Mouse (Mus musculus): ENCODE measurements around the gene Traf5.

Gene Traf5

DNA sequence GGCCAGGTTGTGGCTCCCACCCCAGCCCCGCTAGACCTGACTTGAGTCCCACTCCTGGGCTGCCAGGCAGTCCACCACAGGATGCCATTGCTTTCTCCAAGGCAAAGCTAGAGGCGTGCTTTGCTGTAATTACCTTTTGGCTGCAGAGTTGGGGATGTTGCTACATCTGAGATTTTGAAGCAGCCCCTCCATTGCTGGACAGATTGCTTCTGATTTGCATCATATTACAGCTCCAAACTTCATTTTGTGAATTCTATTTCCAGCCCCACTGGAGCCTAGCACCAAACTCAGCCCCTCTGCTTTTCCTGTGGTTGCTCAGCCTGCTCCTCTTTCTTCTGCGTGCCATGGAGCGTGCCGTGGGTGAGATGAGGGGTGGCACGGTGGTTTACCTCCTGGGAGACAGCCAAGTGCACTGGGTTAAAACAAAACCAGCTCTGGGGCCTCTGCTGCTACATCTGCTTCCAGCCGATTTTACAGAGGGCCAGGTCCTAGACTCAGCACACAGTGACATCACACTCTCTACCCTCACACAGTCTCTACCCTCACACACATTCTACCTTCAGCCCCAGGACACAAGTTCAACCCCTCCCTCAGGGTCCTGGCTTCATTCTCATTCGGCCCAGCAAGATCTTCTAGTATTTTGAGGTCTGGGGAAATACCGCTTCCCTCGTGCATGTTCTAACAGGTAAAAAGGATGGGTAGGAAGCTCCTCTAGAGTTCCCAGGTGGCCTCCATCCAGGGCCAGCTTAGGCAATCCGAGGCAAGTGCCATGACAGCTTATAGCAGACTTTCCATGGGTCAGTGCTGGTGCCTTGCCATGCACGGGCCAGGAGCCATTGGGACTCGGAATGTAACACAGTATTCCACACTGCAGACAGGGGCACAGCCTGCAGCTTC lies 117.6 kb downstream of the Traf5 start:
- DNase-seq (ENCODE audit: low read depth, low spot score): no peak

DNA sequence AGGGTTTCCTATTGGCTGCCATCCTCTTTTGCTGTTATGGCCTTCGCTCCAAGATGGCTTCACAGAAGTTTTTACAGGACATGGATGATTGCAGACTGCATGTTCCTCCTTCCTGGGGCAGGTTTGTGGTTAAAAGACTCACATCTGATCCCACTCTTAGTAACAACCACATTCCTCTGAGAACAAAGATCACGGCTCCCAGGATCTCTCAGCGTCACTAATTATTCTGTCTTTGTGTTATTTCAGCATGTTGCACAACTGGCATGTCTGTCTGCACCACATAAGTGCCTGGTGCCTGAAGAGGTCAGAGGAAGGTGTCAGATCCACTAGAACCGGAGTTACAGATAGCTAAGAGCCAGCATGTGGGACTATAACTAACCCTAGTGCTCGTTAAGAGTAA lies 122.4 kb downstream of the Traf5 start:
- no peak for DNase-seq (ENCODE audit: low read depth, low spot score)

DNA sequence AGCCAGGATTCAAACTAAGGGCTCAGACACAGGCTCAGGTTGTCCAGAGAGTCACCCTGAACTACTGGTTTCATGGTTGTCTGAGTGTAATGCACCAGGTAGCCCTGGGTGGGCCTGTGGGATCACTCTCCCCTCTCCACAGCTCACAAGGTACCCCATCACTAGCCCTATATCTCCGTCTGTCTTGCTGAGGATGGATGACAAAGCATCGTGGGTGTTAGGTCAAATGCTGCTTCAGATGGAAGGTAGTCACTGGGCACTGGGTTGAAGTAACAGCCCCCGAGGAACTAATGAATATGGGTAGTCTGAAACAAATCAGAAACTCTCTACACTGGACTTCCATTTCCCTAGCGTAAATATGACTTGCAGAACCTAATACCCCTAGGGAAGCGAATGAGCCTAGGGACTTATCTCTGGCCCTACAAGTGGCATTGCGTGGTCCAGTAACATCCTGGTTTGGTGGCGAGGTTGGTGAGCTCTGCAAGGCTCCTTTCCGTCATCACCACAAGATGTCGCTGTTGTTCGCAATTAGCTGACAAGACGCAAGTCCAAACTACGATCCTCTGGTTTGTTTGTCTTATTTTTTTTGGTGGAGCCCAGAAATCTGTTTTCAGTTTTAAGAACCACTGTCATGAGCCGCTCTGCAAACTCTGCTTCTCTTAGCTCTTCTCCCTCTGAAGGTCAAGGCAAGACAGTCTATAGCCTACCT lies 127.4 kb downstream of the Traf5 start:
- peak; percentile 91 for DNase-seq (ENCODE audit: low read depth, low spot score)

DNA sequence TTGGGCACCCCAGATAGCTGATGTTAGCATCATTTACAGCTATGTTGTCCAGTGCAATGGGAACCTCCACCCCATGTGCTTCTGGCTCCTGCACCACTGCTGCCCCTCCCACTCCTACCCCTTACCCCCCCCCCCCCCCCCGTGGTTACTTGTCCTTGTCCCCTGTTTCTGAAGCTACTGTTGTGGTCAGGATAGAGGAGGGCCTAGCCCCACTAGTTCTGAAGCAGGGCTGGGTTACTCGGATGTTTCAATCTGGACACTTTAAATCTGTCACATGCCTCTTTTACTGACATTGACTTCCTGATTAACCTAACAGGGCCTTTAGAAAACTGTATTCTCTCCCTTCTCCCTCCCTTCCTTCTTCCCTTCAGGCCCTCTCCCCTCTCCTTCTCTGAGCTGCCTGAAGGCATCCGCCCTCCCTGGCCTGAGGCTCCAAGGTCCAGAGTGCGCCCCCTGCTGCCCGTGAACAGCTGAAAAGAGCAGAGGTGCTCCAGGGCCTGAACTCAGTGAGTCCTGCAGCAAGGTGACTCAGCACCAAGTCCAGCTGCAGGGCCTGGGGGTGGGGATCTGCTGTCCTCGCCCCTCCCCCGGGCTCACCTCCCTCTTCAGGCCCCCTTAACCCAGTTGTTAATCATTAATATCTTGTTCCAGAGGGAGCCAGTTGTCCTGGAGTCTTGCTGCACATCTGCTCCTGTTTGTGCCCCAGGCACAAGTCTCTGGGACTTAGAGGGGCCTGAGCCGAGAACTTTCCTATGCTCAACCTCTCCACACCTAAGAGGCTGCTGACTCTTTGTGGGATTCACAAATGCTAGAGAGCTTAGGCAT lies 128.2 kb downstream of the Traf5 start:
- DNase-seq (ENCODE audit: low read depth, low spot score): peak; percentile 96

DNA sequence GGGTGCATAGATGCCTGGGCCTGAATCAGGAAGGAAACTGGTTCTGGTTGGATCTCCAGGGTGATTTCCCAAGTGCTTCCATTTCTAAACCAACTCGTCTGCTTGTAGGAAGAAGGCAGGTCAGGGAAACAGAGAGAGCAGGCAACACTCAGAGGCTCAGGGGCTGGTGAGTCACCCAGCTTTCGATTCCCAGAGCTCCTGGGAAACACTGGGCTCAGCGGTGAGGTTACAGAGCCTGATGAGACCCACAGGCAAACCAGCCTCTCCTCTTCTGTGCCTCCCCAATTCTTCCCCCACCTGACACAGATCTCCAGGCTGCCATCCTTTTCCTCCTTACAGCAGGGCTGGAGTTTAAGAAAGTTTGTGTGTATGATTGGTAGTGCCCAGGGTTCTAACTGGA lies 128.9 kb downstream of the Traf5 start:
- DNase-seq (ENCODE audit: low read depth, low spot score): no peak

DNA sequence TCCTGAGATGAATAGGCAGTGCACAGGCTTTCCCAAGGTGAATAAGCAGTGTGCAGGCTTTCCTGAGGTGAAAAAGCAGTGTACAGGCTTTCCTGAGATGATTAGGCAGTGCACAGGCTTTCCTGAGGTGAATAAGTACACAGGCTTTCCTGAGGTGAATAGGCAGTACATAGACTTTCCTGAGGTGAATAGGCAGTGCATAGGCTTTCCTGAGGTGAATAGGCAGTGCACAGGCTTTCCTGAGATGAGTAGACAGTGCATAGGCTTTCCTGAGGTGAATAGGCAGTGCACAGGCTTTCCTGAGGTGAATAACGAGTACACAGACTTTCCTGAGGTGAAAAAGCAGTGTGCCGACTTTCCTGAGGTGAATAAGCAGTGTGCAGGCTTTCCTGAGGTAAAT lies 131.4 kb downstream of the Traf5 start:
- DNase-seq (ENCODE audit: low read depth, low spot score): no peak

DNA sequence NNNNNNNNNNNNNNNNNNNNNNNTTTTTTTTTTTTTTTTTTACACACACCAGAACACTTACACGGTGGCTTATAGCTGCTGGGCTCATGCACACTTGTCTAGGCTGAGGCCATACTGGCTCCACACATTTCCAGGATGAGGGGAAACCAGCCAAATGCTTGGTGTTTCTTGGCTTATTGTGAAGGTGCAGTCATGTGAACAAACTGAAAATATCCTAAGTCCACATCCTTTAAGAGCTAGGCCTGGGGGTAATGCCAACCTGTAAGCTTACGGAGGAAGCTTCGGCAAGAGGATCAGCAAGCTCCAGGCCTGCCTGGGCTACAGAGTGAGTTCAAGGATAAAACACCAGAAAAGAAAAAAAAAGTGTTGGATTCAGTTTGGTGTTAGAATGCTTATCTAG lies 135.0 kb downstream of the Traf5 start:
- no peak for DNase-seq (ENCODE audit: low read depth, low spot score)

DNA sequence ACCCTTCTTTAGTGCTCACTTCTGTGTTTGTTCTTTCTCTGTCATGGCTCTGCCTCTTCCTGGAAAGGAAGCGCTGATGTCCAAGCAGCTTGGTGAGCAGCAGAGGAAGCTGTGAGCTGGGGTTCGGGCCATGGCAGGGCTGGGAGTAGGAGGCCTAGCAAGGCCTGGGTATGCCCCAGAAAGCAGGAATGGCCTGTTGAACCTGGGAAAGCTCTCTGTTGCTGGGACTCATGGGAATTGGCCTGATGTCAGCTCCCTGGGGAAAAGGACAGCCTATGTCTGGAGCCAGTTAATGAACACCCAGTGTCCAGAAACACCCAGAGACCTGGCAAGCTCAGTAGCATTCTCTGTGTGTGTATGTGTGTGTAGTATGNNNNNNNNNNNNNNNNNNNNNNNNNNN lies 135.5 kb downstream of the Traf5 start:
- DNase-seq (ENCODE audit: low read depth, low spot score): no peak

DNA sequence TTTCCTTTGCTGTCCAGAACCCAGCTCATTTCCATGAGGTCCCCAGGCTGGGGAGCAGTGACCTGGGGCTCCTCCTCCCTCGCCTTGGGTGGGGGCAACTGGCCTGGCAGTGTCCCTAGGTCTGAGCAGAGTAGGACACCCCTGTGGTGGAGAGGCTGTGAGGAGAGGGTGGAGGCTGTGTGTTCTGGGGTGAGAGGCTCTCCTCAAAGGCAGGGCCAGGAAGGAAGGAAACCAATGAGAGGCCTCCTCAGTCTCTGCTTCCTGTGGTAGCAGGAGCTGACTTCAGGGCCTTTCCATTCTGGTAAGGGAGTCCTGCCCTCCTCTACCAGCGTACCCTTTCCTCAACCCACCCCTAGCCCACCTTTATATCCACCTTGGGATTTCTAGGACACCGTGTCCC lies 136.1 kb downstream of the Traf5 start:
- DNase-seq (ENCODE audit: low read depth, low spot score): no peak

DNA sequence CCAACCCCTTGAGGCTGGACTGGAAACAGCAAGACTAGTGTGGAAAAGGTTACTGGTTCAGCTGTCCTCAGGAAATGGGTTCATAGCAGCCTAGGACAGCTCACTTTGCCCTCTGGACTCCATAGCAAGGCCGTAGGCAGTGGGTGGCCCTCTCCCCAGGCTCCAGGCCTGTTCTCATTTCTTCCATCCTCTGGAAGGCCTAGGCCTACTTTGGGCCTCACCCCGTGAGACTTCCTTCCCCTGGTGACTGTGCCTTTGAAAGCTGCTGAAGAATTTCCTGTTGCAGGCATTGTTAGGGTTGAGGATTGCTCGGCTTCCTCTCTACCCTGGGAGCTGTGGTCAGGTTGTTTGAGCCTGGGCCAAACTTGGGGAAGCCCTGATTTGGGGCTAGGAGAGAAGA lies 137.3 kb downstream of the Traf5 start:
- DNase-seq (ENCODE audit: low read depth, low spot score): peak; percentile 15

DNA sequence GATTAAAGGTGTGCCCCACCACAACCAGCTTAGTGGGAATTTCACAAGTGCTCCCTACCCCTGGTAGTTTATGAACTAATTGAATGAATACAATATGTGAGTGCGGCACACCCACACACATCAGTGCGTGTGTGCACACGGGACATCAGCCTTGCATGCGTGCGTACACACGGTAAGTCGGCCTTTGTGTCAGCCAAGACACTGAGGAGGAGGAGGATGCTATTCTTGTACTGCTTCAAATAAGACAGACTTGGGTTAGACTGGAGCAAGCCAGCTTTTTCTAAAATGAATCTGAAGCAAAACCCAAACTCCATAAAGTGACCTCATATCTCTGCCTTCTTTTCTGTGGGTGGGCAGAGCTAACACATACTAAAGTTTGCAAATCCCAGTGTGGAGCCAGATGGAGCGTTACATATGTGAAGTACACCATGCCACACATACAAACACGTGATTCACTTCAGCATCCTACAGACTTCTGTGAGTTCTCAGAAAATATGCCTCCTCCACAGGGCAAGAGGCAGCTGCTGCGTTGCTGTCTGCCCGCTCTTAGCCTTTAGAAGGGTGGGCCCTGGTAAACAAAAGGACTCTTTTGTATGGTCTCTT lies 139.5 kb downstream of the Traf5 start:
- no peak for DNase-seq (ENCODE audit: low read depth, low spot score)

DNA sequence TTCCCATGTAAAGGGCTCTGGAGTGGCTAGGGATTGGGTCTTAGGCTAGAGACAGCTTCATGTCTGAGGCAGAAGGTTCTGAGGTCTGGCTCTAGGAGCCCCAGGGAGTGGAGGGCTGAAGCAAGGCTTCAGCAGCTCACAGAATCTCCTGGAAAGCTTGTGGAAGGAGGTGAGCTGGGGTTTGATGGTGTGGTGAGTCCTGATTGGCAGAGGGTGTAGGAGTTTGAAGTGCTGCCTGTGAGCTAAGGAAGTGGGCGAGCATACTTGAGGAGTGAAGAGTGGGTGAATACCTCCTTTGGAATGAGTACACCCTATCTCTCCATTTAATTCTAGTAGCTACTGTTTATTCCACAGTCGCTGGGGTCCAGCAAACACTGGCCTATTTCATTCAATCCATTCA lies 141.7 kb downstream of the Traf5 start:
- DNase-seq (ENCODE audit: low read depth, low spot score): no peak

DNA sequence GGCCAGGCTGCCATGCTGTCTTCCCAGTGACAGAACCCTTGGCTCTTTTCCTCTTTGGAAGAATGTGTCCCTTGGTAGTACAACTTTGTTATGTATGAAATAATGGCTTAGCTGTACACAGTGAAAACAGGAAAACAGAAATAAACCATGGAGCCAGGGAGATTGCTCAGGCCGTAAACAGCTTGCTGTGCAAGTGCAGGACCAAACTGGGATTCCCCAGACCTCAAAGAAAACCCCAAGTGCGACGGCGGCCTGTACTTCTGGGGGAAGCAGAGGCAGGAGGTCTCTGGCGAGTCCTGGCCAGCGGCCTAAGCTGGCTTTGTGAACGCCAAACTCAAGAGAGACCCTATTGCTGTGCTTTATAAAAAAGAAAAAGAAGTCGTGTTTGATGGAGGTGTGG lies 143.8 kb downstream of the Traf5 start:
- DNase-seq (ENCODE audit: low read depth, low spot score): no peak

DNA sequence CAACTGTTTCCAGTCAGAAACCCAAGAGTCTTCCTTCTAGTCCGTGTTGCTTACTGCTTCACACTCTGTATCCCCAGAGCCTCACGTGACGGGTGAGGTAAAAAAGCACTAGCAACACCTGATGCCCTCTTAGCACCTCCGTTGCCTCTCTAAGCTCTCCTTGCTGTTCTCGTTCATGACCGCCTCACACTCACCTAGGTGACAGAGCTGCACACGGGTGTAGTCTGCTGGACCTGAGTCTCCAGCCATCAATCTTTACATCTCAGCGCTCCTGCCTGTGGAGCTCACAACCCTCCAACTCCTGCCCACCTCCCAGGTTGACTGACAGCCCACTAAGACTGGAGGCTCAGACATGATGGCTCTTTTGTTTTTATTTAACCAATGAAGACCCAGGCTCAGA lies 144.6 kb downstream of the Traf5 start:
- DNase-seq (ENCODE audit: low read depth, low spot score): peak; percentile 77
